Mouse (Mus musculus) midbrain, postnatal 0 days (tissue): ENCODE results near the gene Snx14. TPM values are rescaled to one million over a fixed set of nuclear protein-coding genes. Genes with fewer than 3 reads are reported as not detected.
A peak's percentile ranks its signal among the peaks of the same experiment; 100 is the strongest.

Source experiments
- ATAC-seq: fragments of 200-750 bp; cut with Nextera tagmentation; 2 replicates; pipeline ENCODE4 v1.8.0; 2017; ENCODE audit warnings: moderate number of reproducible peaks, mild to moderate bottlenecking, moderate TSS enrichment, moderate library complexity; ENCODE audit not compliant: low FRiP score
- DNase-seq: peaks from one replicate; pipeline ENCODE4 v3.0.0-alpha.2; 2015; ENCODE audit warnings: low spot score
- H3K27ac ChIP-seq: fragments of 300-500 bp; sonication (generic); 2 replicates; pipeline ENCODE4 v1.5.1; 2014; ENCODE audit warnings: low read depth, mild to moderate bottlenecking, low read length, mixed read lengths
- H3K27me3 ChIP-seq: fragments of 300-500 bp; sonication (generic); 2 replicates; pipeline ENCODE4 v1.6.1; 2014; ENCODE audit warnings: low read length, control low read depth, mixed read lengths; ENCODE audit not compliant: insufficient read depth
- H3K36me3 ChIP-seq: fragments of 300-500 bp; sonication (generic); 2 replicates; pipeline ENCODE4 v1.6.1; 2014; ENCODE audit warnings: low read length, control low read depth, mixed read lengths; ENCODE audit not compliant: insufficient read depth
- H3K4me1 ChIP-seq: fragments of 300-500 bp; sonication (generic); 2 replicates; pipeline ENCODE4 v1.6.1; 2014; ENCODE audit warnings: mild to moderate bottlenecking, control low read depth, antibody characterized with exemption, low read length, mixed read lengths; ENCODE audit not compliant: insufficient read depth
- H3K4me2 ChIP-seq: fragments of 300-500 bp; sonication (generic); 2 replicates; pipeline ENCODE4 v1.6.1; 2014; ENCODE audit warnings: low read depth, mild to moderate bottlenecking, low read length, mixed read lengths; ENCODE audit not compliant: poor library complexity, severe bottlenecking
- H3K4me3 ChIP-seq: fragments of 300-500 bp; sonication (generic); 2 replicates; pipeline ENCODE4 v1.5.1; 2014; ENCODE audit warnings: low read depth, mild to moderate bottlenecking, low read length, moderate library complexity
- H3K9ac ChIP-seq: fragments of 300-500 bp; sonication (generic); replicated peaks from 2 replicates; pipeline ENCODE4 v1.6.1; 2014; ENCODE audit warnings: mild to moderate bottlenecking, low read length, moderate library complexity, mixed read lengths; ENCODE audit not compliant: poor library complexity, severe bottlenecking
- H3K9me3 ChIP-seq: fragments of 300-500 bp; sonication (generic); 2 replicates; pipeline ENCODE4 v1.6.1; 2016; ENCODE audit warnings: low read length, control low read depth
- CTCF ChIP-seq: IDR thresholded peaks from 2 replicates; pipeline ENCODE4 v1.5.1; 2016; ENCODE audit warnings: antibody characterized with exemption, mild to moderate bottlenecking
- WGBS: fragments of 180-500 bp; shearing (Covaris S2); extraction: QIAGEN DNeasy Blood & Tissue Kit; methylation state at CpG from one replicate; pipeline ENCODE4 v1.1.7; 2014; 5-methylcytosine and 5-hydroxymethylcytosine counted together
- polyA plus RNA-seq: library from polyadenylated mRNA; unstranded; fragments of >200 nt; fragmentation: Nextera tagmentation; extraction: Ambion mirVana; gene quantifications from 2 replicates; pipeline ENCODE4 v1.2.1, GENCODE M21; 2015
- total RNA-seq: library from RNA; depleted of rRNA; stranded (reverse); fragments of >200 nt; gene quantifications from 2 replicates; pipeline ENCODE4 v1.2.3, GENCODE M21; 2014

Gene Snx14
- total and polyA plus RNA-seq, 2 experiments from 2014 or later: 28.6 to 43.0 TPM

GRCm38 (mm10) chr9:88362055-88362850, 76.5 kb downstream of the Snx14 start:
- DNase-seq (peak; percentile 77), ATAC-seq (peak; percentile 60; the same call in 1 of the 2 replicates)

DNA sequence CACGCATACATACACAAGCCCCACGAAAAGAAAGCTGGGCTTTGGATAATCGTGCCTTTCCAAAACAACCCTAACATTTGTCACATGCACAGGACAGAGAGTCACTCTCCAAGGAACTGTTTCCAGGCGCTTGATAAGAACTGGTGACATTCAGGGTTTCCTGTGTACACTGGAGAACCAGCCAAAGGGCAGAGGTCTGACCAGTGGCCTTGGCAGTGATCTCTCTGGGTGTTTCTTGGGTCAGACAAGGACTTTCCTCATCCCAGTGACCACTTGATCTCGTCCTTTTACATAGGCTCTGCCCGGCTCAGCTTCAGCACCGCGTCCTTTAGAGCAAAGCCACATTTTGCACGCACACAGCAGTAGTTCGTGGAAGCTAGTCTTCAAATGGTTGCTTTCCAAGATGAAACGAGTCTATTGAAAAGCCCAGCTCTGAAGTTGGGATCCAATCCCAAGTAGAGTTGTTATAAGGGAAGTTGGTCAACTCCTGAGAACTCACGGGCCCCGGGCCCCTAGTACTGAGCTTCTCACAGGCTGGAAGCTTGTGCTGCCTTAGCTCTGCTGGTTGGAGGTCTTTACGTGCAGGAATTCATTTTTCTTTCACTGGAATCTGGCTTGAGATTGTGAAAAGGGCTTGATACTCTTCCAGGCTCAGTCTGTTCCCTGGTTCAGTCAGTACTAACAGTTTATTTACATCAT, 77.4 kb downstream of the Snx14 start:
- H3K9ac ChIP-seq: no peak overlapping the region
- WGBS: 79% methylated on average over 14 of the region's 14 CpGs

More at GRCm38 (mm10) chr9:88362055-88362850, 76.5 kb downstream of the Snx14 start:
- Histone ChIP-seq H3K9me3 (no peaks in the 10 kb centered on the region), H3K27ac (no peak overlapping the region), H3K4me2 (no peak overlapping the region), H3K4me3 (no peak overlapping the region), H3K27me3 (no peaks in the 10 kb centered on the region), H3K36me3 (peaks cover 3% of the 10 kb centered on the region; the same call in 1 of the 2 replicates), H3K9ac (no peak overlapping the region), H3K4me1 (peaks cover 6% of the 10 kb centered on the region; the same call in 1 of the 2 replicates)
- 15% methylated on average over 4 of the region's 5 CpGs for WGBS
- peak; percentile 67 for TF ChIP-seq CTCF

GRCm38 (mm10) chr9:88359140-88359539, 79.6 kb downstream of the Snx14 start:
- H3K4me3 ChIP-seq: no peak overlapping the region
- H3K4me1 ChIP-seq: peaks cover 6% of the 10 kb centered on the region; the same call in 1 of the 2 replicates
- H3K4me2 ChIP-seq: no peak overlapping the region
- H3K9ac ChIP-seq: no peak overlapping the region
- ATAC-seq: no peak
- H3K36me3 ChIP-seq: peaks cover 2% of the 10 kb centered on the region; the same call in 1 of the 2 replicates
- WGBS: 88% methylated on average over 2 of the region's 2 CpGs
- H3K9me3 ChIP-seq: no peaks in the 10 kb centered on the region
- H3K27me3 ChIP-seq: no peaks in the 10 kb centered on the region
- no peak for TF ChIP-seq CTCF
- DNase-seq: no peak
- H3K27ac ChIP-seq: no peak overlapping the region

More for the DNA sequence above, 77.4 kb downstream of the Snx14 start:
- Histone ChIP-seq H3K9me3 (no peaks in the 10 kb centered on the region), H3K36me3 (peaks cover 3% of the 10 kb centered on the region; the same call in 1 of the 2 replicates), H3K27ac (no peak overlapping the region), H3K4me2 (no peak overlapping the region), H3K4me1 (peaks cover 6% of the 10 kb centered on the region; the same call in 1 of the 2 replicates), H3K27me3 (no peaks in the 10 kb centered on the region), H3K4me3 (no peak overlapping the region)
- no peak for ATAC-seq
- no peak for TF ChIP-seq CTCF
- no peak for DNase-seq

- Histone ChIP-seq H3K4me3 (no peak overlapping the region), H3K27me3 (no peaks in the 10 kb centered on the region), H3K4me1 (no peaks in the 10 kb centered on the region; the same call in 1 of the 2 replicates), H3K27ac (no peak overlapping the region), H3K4me2 (no peak overlapping the region), H3K9ac (no peak overlapping the region), H3K9me3 (no peaks in the 10 kb centered on the region), H3K36me3 (no peaks in the 10 kb centered on the region)
- DNase-seq (no peak), ATAC-seq (no peak)
- TF ChIP-seq CTCF: no peak
- WGBS: 78% methylated on average over 3 of the region's 3 CpGs
These were observed 81.6 kb downstream of the Snx14 start for GRCm38 (mm10) chr9:88357173-88357572.

GRCm38 (mm10) chr9:88353459-88353858, 85.3 kb downstream of the Snx14 start:
- Histone ChIP-seq H3K9me3 (no peaks in the 10 kb centered on the region), H3K36me3 (no peaks in the 10 kb centered on the region), H3K27me3 (no peaks in the 10 kb centered on the region), H3K4me3 (no peak overlapping the region), H3K4me1 (no peaks in the 10 kb centered on the region), H3K9ac (no peak overlapping the region), H3K27ac (no peak overlapping the region), H3K4me2 (no peak overlapping the region)
- 89% methylated on average over 7 of the region's 7 CpGs for WGBS
- TF ChIP-seq CTCF: no peak
- ATAC-seq (no peak), DNase-seq (no peak)

DNA sequence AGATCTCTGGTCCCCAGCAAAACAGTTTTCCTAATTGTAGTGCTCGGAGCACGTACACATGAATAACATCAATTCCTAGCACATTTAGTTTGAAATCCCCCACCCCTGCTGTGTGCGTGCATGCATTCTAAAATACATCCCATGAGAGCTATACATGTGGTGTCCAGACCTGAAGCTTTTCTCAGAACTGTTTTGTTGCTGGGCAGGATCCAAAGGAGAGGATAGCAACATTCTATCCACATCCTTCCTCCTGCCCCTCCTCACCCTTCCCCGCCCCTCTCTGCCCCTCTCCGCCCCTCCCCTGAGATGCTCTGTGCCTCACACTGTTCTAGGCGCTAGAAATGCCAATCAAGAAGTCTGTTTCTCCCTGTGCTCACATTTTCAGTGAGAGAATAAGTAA, 86.0 kb downstream of the Snx14 start:
- ATAC-seq (no peak), DNase-seq (no peak)
- Histone ChIP-seq H3K9me3 (no peaks in the 10 kb centered on the region), H3K27ac (no peak overlapping the region), H3K36me3 (no peaks in the 10 kb centered on the region), H3K27me3 (no peaks in the 10 kb centered on the region), H3K4me1 (no peaks in the 10 kb centered on the region), H3K4me3 (no peak overlapping the region), H3K4me2 (no peak overlapping the region), H3K9ac (no peak overlapping the region)
- no peak for TF ChIP-seq CTCF
- WGBS: 49% methylated on average over 6 of the region's 6 CpGs
